Mouse (Mus musculus): Measurements from ENCODE around the gene 2510039O18Rik. TPM values are rescaled to one million over a fixed set of nuclear protein-coding genes. Genes with fewer than 3 reads are reported as not detected.

Gene 2510039O18Rik
- 6.5 and 8.5 TPM in 2 replicates for polyA plus RNA-seq (2015; fragmentation: Nextera tagmentation; extraction: Ambion mirVana)

- Histone ChIP-seq H3K36me3 (replicated peaks; ENCODE audit: insufficient read depth, low read length) (peaks cover 22% of the 10 kb centered on the region), H3K27ac (ENCODE audit: low read depth) (peak within 1 kb of the TSS; percentile 79), H3K4me1 (ENCODE audit: insufficient read depth) (peaks cover 49% of the 10 kb centered on the region), H3K4me3 (ENCODE audit: low read depth, low read length) (peak within 1 kb of the TSS; percentile 72), H3K4me2 (ENCODE audit: low read depth, low read length) (peak within 1 kb of the TSS; percentile 99), H3K27me3 (ENCODE audit: insufficient read depth, low read length) (no peaks in the 10 kb centered on the region), H3K9ac (replicated peaks) (peak within 1 kb of the TSS; percentile 87), H3K9me3 (ENCODE audit: low read length) (no peaks in the 10 kb centered on the region)
- TF ChIP-seq EP300 (IDR thresholded peaks at IDR 0.05; ENCODE audit: low read depth) (no peak), CTCF (IDR thresholded peaks at IDR 0.05; ENCODE audit: low read depth) (no peak)
- ATAC-seq = peak; percentile 82
- peak; percentile 91 for DNase-seq
- under 1% methylated on average over 33 of the region's 35 CpGs for WGBS (ENCODE audit: insufficient replicate concordance)
Observed at GRCm38 (mm10) chr4:147940576-147941044, at the start of gene 2510039O18Rik. Gene 2510039O18Rik (plus strand): TSS chr4:147940895.

- Histone ChIP-seq H3K4me2 (ENCODE audit: low read depth, low read length) (no peak overlapping the region), H3K27me3 (ENCODE audit: insufficient read depth, low read length) (no peaks in the 10 kb centered on the region), H3K27ac (ENCODE audit: low read depth) (no peak overlapping the region), H3K36me3 (replicated peaks; ENCODE audit: insufficient read depth, low read length) (peaks cover 69% of the 10 kb centered on the region), H3K4me1 (ENCODE audit: insufficient read depth) (no peaks in the 10 kb centered on the region), H3K9ac (replicated peaks) (no peak overlapping the region), H3K4me3 (ENCODE audit: low read depth, low read length) (no peak overlapping the region), H3K9me3 (ENCODE audit: low read length) (no peaks in the 10 kb centered on the region)
- ATAC-seq (no peak), DNase-seq (no peak)
- 82% methylated on average over 4 of the region's 4 CpGs for WGBS (ENCODE audit: insufficient replicate concordance)
- TF ChIP-seq CTCF (IDR thresholded peaks at IDR 0.05; ENCODE audit: low read depth) (no peak), EP300 (IDR thresholded peaks at IDR 0.05; ENCODE audit: low read depth) (no peak)
Observed at GRCm38 (mm10) chr4:147895815-147896330, 44.8 kb upstream of the 2510039O18Rik start.

- Histone ChIP-seq H3K36me3 (replicated peaks; ENCODE audit: insufficient read depth, low read length) (peaks cover 64% of the 10 kb centered on the region), H3K27me3 (ENCODE audit: insufficient read depth, low read length) (no peaks in the 10 kb centered on the region), H3K27ac (ENCODE audit: low read depth) (no peak overlapping the region), H3K4me3 (ENCODE audit: low read depth, low read length) (no peak overlapping the region), H3K4me1 (ENCODE audit: insufficient read depth) (no peaks in the 10 kb centered on the region), H3K9ac (replicated peaks) (no peak overlapping the region), H3K4me2 (ENCODE audit: low read depth, low read length) (no peak overlapping the region), H3K9me3 (ENCODE audit: low read length) (no peaks in the 10 kb centered on the region)
- ATAC-seq (no peak), DNase-seq (no peak)
- 47% methylated on average over 1 of the region's 1 CpGs for WGBS (ENCODE audit: insufficient replicate concordance)
- TF ChIP-seq EP300 (IDR thresholded peaks at IDR 0.05; ENCODE audit: low read depth) (no peak), CTCF (IDR thresholded peaks at IDR 0.05; ENCODE audit: low read depth) (no peak)
Observed at GRCm38 (mm10) chr4:147896411-147896810, 44.3 kb upstream of the 2510039O18Rik start.

- no peak overlapping the region for H3K9ac ChIP-seq (replicated peaks)
- DNase-seq (no peak), ATAC-seq (no peak)
- H3K27me3 ChIP-seq (ENCODE audit: insufficient read depth, low read length) = no peaks in the 10 kb centered on the region
- no peak overlapping the region for H3K4me2 ChIP-seq (ENCODE audit: low read depth, low read length)
- no peak for TF ChIP-seq CTCF (IDR thresholded peaks at IDR 0.05; ENCODE audit: low read depth)
- no peak for TF ChIP-seq EP300 (IDR thresholded peaks at IDR 0.05; ENCODE audit: low read depth)
- 90% methylated on average over 3 of the region's 3 CpGs for WGBS (ENCODE audit: insufficient replicate concordance)
- H3K4me1 ChIP-seq (ENCODE audit: insufficient read depth) = no peaks in the 10 kb centered on the region
- H3K9me3 ChIP-seq (ENCODE audit: low read length) = no peaks in the 10 kb centered on the region
- no peak overlapping the region for H3K4me3 ChIP-seq (ENCODE audit: low read depth, low read length)
- H3K27ac ChIP-seq (ENCODE audit: low read depth) = no peak overlapping the region
- peaks cover 58% of the 10 kb centered on the region for H3K36me3 ChIP-seq (replicated peaks; ENCODE audit: insufficient read depth, low read length)
Observed at GRCm38 (mm10) chr4:147897348-147897747, 43.3 kb upstream of the 2510039O18Rik start.

- H3K4me2 ChIP-seq (ENCODE audit: low read depth, low read length) = no peak overlapping the region
- peaks cover 51% of the 10 kb centered on the region for H3K36me3 ChIP-seq (replicated peaks; ENCODE audit: insufficient read depth, low read length)
- peaks cover 11% of the 10 kb centered on the region for H3K4me1 ChIP-seq (ENCODE audit: insufficient read depth)
- 84% methylated on average over 7 of the region's 7 CpGs for WGBS (ENCODE audit: insufficient replicate concordance)
- H3K4me3 ChIP-seq (ENCODE audit: low read depth, low read length) = no peak overlapping the region
- no peak for TF ChIP-seq CTCF (IDR thresholded peaks at IDR 0.05; ENCODE audit: low read depth)
- no peak overlapping the region for H3K9ac ChIP-seq (replicated peaks)
- H3K27ac ChIP-seq (ENCODE audit: low read depth) = no peak overlapping the region
- no peaks in the 10 kb centered on the region for H3K9me3 ChIP-seq (ENCODE audit: low read length)
- no peaks in the 10 kb centered on the region for H3K27me3 ChIP-seq (ENCODE audit: insufficient read depth, low read length)
- DNase-seq (no peak), ATAC-seq (no peak)
Observed at GRCm38 (mm10) chr4:147900452-147900851, 40.2 kb upstream of the 2510039O18Rik start.

GRCm38 (mm10) chr4:147902906-147903500, 37.7 kb upstream of the 2510039O18Rik start:
- Histone ChIP-seq H3K9me3 (ENCODE audit: low read length) (no peaks in the 10 kb centered on the region), H3K27me3 (ENCODE audit: insufficient read depth, low read length) (no peaks in the 10 kb centered on the region), H3K9ac (replicated peaks) (peak overlapping the region; percentile 92; the same call in 1 of the 2 replicates), H3K4me3 (ENCODE audit: low read depth, low read length) (no peak overlapping the region), H3K4me1 (ENCODE audit: insufficient read depth) (peaks cover 11% of the 10 kb centered on the region), H3K27ac (ENCODE audit: low read depth) (no peak overlapping the region), H3K36me3 (replicated peaks; ENCODE audit: insufficient read depth, low read length) (peaks cover 28% of the 10 kb centered on the region), H3K4me2 (ENCODE audit: low read depth, low read length) (peak overlapping the region; percentile 91; the same call in 1 of the 2 replicates)
- no peak for TF ChIP-seq CTCF (IDR thresholded peaks at IDR 0.05; ENCODE audit: low read depth)
- ATAC-seq (no peak), DNase-seq (no peak)
- 77% methylated on average over 12 of the region's 12 CpGs for WGBS (ENCODE audit: insufficient replicate concordance)
